Mouse (Mus musculus): ENCODE data around the gene Smad9. TPM values are rescaled to one million over a fixed set of nuclear protein-coding genes. Genes with fewer than 3 reads are reported as not detected.

Smad9 gene
- 0.47 and 0.61 TPM in 2 replicates for polyA plus RNA-seq (2012; rRNA removed)

DNA sequence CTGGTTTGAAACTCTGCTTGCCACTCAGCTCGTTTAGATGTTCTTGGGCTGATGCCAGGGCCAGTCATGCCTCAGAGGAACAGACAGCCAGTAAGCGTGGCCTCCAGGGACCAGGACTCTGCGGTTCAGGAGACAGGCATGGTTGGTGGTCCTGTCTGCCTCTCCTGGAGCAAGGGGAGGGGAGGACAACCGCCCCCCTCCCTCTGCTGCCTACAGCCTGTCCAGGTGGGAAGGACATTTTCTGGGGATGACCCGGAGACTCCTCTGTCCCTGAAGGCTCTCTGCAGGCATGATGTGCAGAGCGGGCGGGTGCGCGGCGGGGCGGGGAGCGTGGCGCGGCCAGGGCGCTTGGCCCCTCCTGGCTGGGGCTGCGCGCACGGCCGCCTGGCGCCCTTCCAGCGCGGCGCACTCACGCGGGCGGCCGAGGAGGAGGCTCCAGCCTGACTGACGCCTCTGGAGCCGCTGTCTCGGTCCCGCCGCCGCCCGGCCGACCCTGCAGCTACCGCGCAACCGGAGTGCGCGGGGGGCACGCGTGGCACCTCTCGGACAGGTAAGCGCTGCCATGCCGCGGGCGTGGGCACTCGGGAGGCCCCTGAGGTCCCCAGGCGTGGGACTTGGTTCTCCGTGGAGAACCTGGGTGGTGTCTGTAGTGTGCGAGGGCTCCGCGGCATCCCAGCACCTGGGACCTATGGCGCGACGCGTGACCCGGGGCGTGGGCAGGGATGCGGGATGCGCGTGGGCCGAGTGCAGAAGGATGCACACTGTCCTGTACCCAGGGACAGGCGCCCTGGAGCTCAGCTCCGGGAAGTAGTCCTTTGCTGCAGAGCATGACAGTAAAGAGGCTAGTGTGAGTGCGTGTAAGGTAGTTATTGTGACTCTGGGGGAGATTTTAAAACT, at the start of gene Smad9:
Gene Smad9, plus strand, starts transcription at position 438 of the 897 bp plus-strand sequence.
- Histone ChIP-seq H3K27ac (ENCODE audit: control insufficient read depth, insufficient read depth, low read depth, low read length) (no peak within 1 kb of the TSS), H3K4me3 (ENCODE audit: control insufficient read depth, low read depth, low read length) (peak within 1 kb of the TSS; percentile 72), H3K36me3 (ENCODE audit: control insufficient read depth, insufficient read depth, low read length) (no peaks in the 10 kb centered on the region), H3K27me3 (ENCODE audit: control insufficient read depth, insufficient read depth, low read length) (no peaks in the 10 kb centered on the region), H3K4me1 (ENCODE audit: control insufficient read depth, insufficient read depth, low read length) (peaks cover 7% of the 10 kb centered on the region)
- TF ChIP-seq CTCF (IDR thresholded peaks at IDR 0.05; ENCODE audit: control insufficient read depth, insufficient read depth, insufficient replicate concordance, low read depth, low read length), result no peak

DNA sequence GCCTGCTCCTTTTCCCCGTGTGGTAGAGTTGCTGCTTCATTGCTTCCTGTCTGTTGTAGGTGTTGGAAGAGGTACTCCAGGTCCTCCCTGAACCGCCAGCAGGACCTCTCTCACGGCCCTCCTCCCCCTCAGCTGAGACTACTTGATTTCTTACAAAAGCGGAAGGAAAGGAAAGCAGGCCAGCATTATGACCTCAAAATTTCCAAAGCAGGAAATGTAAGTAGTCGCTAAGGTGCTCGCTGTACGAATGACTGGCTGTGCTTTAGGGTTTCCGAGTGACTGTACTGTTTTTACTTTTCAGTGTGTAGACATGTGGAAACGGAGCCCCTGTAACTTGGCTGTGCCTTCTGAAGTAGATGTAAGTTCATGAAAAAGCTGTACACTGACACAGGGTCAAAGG, 46.4 kb upstream of the Smad9 start:
- H3K27me3 ChIP-seq (ENCODE audit: control insufficient read depth, insufficient read depth, low read length), result no peaks in the 10 kb centered on the region
- no peak overlapping the region for H3K4me3 ChIP-seq (ENCODE audit: control insufficient read depth, low read depth, low read length)
- H3K36me3 ChIP-seq (ENCODE audit: control insufficient read depth, insufficient read depth, low read length), result peaks cover 4% of the 10 kb centered on the region
- TF ChIP-seq CTCF (IDR thresholded peaks at IDR 0.05; ENCODE audit: control insufficient read depth, insufficient read depth, insufficient replicate concordance, low read depth, low read length) (no peak), POLR2A (IDR thresholded peaks at IDR 0.05; ENCODE audit: control insufficient read depth, low read depth, low read length) (no peak)
- H3K4me1 ChIP-seq (ENCODE audit: control insufficient read depth, insufficient read depth, low read length), result no peaks in the 10 kb centered on the region
- H3K27ac ChIP-seq (ENCODE audit: control insufficient read depth, insufficient read depth, low read depth, low read length), result no peak overlapping the region

- no peak within 1 kb of the TSS for H3K4me3 ChIP-seq (ENCODE audit: control insufficient read depth, low read depth, low read length)
- H3K4me1 ChIP-seq (ENCODE audit: control insufficient read depth, insufficient read depth, low read length), result no peaks in the 10 kb centered on the region
- H3K27me3 ChIP-seq (ENCODE audit: control insufficient read depth, insufficient read depth, low read length), result no peaks in the 10 kb centered on the region
- no peak for TF ChIP-seq CTCF (IDR thresholded peaks at IDR 0.05; ENCODE audit: control insufficient read depth, insufficient read depth, insufficient replicate concordance, low read depth, low read length)
- TF ChIP-seq POLR2A (IDR thresholded peaks at IDR 0.05; ENCODE audit: control insufficient read depth, low read depth, low read length), result no peak
- peaks cover 7% of the 10 kb centered on the region for H3K36me3 ChIP-seq (ENCODE audit: control insufficient read depth, insufficient read depth, low read length)
- no peak within 1 kb of the TSS for H3K27ac ChIP-seq (ENCODE audit: control insufficient read depth, insufficient read depth, low read depth, low read length)
Measured at GRCm38 (mm10) chr3:54714253-54714652, 41.1 kb upstream of the Smad9 start, which contains the start of gene Gm21958. Gene Gm21958, minus strand, starts transcription at chr3:54714353.

DNA sequence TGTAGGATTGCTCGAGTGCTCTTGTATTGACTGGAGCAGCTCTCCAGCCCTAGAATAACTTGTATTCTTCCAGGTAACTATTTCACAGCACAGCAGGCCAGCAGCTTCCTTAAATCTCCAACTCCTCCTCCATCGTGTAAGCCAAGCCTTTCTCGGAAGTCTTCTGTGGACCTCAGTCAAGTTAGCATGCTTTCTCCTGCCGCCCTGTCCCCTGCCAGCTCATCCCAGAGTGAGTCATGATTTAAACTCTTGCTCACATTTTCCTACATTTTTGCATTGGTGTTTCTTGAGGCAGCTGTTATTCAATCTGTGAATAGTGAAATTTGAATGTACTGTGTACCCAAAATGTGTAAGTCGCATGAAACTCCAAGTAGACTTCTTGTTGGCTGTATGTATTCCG, 39.9 kb upstream of the Smad9 start:
- H3K27ac ChIP-seq (ENCODE audit: control insufficient read depth, insufficient read depth, low read depth, low read length), result no peak overlapping the region
- no peaks in the 10 kb centered on the region for H3K4me1 ChIP-seq (ENCODE audit: control insufficient read depth, insufficient read depth, low read length)
- H3K4me3 ChIP-seq (ENCODE audit: control insufficient read depth, low read depth, low read length), result no peak overlapping the region
- no peaks in the 10 kb centered on the region for H3K27me3 ChIP-seq (ENCODE audit: control insufficient read depth, insufficient read depth, low read length)
- TF ChIP-seq POLR2A (IDR thresholded peaks at IDR 0.05; ENCODE audit: control insufficient read depth, low read depth, low read length) (no peak), CTCF (IDR thresholded peaks at IDR 0.05; ENCODE audit: control insufficient read depth, insufficient read depth, insufficient replicate concordance, low read depth, low read length) (no peak)
- H3K36me3 ChIP-seq (ENCODE audit: control insufficient read depth, insufficient read depth, low read length), result peaks cover 7% of the 10 kb centered on the region

DNA sequence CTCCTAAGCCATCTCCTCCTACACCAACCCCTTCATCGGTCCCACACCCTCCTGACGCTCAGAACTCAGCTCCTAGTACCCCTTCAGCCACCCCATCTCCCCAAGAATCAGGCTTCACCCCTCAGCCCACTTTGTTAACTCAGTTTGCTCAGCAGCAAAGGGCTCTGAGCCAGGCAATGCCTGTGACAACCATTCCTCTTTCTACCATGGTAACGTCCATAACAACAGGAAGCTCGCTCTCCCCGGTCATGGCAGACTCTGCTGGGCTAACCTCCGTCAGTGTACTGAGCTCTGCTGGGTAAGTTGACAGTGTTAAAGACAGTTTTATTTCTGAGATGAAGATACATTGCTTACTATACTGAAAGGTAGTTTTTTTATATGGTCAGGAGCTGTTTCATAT, 38.0 kb upstream of the Smad9 start:
- no peak overlapping the region for H3K4me3 ChIP-seq (ENCODE audit: control insufficient read depth, low read depth, low read length)
- no peaks in the 10 kb centered on the region for H3K4me1 ChIP-seq (ENCODE audit: control insufficient read depth, insufficient read depth, low read length)
- no peaks in the 10 kb centered on the region for H3K27me3 ChIP-seq (ENCODE audit: control insufficient read depth, insufficient read depth, low read length)
- peaks cover 9% of the 10 kb centered on the region for H3K36me3 ChIP-seq (ENCODE audit: control insufficient read depth, insufficient read depth, low read length)
- TF ChIP-seq POLR2A (IDR thresholded peaks at IDR 0.05; ENCODE audit: control insufficient read depth, low read depth, low read length) (no peak), CTCF (IDR thresholded peaks at IDR 0.05; ENCODE audit: control insufficient read depth, insufficient read depth, insufficient replicate concordance, low read depth, low read length) (no peak)
- no peak overlapping the region for H3K27ac ChIP-seq (ENCODE audit: control insufficient read depth, insufficient read depth, low read depth, low read length)

DNA sequence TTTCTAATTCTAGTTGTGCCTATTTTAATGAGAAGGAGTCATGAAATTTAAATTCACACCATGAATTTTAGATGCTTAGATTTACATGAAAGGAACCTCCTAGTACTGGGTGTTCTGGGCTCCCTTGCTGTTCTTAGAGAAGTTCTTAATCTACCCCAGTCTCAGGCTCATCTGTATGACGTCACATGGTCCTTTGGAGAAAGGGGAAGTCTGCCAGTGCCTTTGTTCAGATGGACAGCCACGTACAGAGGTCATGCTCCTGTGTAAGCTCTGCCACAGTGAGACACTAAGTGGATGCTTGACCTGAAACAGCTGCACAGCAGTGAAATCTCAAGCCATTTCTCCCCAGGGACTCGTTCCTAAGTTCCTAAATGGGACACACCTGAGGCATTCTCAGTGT, 36.4 kb upstream of the Smad9 start:
- H3K4me3 ChIP-seq (ENCODE audit: control insufficient read depth, low read depth, low read length), result no peak overlapping the region
- TF ChIP-seq CTCF (IDR thresholded peaks at IDR 0.05; ENCODE audit: control insufficient read depth, insufficient read depth, insufficient replicate concordance, low read depth, low read length), result no peak
- no peak for TF ChIP-seq POLR2A (IDR thresholded peaks at IDR 0.05; ENCODE audit: control insufficient read depth, low read depth, low read length)
- H3K36me3 ChIP-seq (ENCODE audit: control insufficient read depth, insufficient read depth, low read length), result peaks cover 7% of the 10 kb centered on the region
- no peak overlapping the region for H3K27ac ChIP-seq (ENCODE audit: control insufficient read depth, insufficient read depth, low read depth, low read length)
- no peaks in the 10 kb centered on the region for H3K4me1 ChIP-seq (ENCODE audit: control insufficient read depth, insufficient read depth, low read length)
- H3K27me3 ChIP-seq (ENCODE audit: control insufficient read depth, insufficient read depth, low read length), result no peaks in the 10 kb centered on the region

DNA sequence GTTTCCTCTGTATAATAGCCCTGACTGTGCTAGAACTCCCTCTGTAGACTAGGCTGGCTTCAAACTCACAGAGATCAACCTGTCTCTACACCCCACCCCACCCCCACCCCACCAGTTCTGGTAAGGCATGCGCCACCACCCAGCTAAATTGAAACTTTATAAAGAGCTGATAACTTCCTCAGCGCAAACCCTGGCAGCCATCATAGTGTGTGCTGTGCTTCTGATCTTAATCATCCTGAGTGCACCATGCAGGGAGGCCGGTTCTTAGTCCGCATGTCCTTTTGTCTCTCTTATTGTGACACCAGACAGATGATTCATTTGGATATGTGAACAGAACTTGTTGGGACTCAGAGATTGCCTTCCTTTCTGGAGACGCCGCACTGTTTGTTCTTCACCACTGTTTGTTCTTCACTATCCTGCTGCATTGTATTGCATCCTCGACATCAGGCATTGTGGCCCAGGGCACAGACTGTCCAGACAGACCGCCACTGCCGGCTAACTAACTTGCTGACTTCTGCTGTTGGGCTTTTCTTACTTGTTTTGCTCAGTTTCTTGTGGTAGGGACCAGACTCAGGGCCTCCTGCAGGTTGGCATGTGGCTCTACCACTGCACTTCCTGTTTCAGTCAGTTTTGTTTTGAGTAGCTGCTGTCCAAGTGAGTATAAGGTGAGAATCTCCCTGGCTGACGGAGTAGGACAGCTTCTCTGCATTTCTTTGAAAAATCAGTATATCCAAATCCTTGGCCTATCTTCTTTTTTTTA, 31.5 kb upstream of the Smad9 start:
- Histone ChIP-seq H3K4me1 (ENCODE audit: control insufficient read depth, insufficient read depth, low read length) (no peaks in the 10 kb centered on the region), H3K27ac (ENCODE audit: control insufficient read depth, insufficient read depth, low read depth, low read length) (no peak overlapping the region), H3K36me3 (ENCODE audit: control insufficient read depth, insufficient read depth, low read length) (peaks cover 5% of the 10 kb centered on the region), H3K27me3 (ENCODE audit: control insufficient read depth, insufficient read depth, low read length) (no peaks in the 10 kb centered on the region), H3K4me3 (ENCODE audit: control insufficient read depth, low read depth, low read length) (no peak overlapping the region)
- no peak for TF ChIP-seq CTCF (IDR thresholded peaks at IDR 0.05; ENCODE audit: control insufficient read depth, insufficient read depth, insufficient replicate concordance, low read depth, low read length)
- no peak for TF ChIP-seq POLR2A (IDR thresholded peaks at IDR 0.05; ENCODE audit: control insufficient read depth, low read depth, low read length)

Data from testis, adult 2 months (tissue).